Mouse (Mus musculus) R1 (cell line): ENCODE data around the gene Fstl3.

ENCODE experiments used
- DNase-seq: peaks from one replicate; pipeline ENCODE4 v3.0.0-alpha.2; 2018; ENCODE audit warnings: low read depth, low spot score

Gene Fstl3

GRCm38 (mm10) chr10:79808728-79809127, 31.7 kb downstream of the Fstl3 start:
- DNase-seq: no peak

- peak; percentile 78 for DNase-seq
These were observed 34.9 kb downstream of the Fstl3 start for GRCm38 (mm10) chr10:79811736-79812637.

GRCm38 (mm10) chr10:79814271-79814842, 37.3 kb downstream of the Fstl3 start:
- no peak for DNase-seq

GRCm38 (mm10) chr10:79815671-79816494, 38.8 kb downstream of the Fstl3 start:
- no peak for DNase-seq

- DNase-seq: no peak
These were observed 40.0 kb downstream of the Fstl3 start for GRCm38 (mm10) chr10:79817111-79817510.

GRCm38 (mm10) chr10:79818225-79818624, 41.2 kb downstream of the Fstl3 start:
- no peak for DNase-seq

GRCm38 (mm10) chr10:79819606-79820005, 42.5 kb downstream of the Fstl3 start:
- DNase-seq: no peak

- DNase-seq: no peak
These were observed 43.2 kb downstream of the Fstl3 start for GRCm38 (mm10) chr10:79820277-79820676.

GRCm38 (mm10) chr10:79820782-79821181, 43.7 kb downstream of the Fstl3 start, which contains the start of gene Misp:
Gene Misp (plus strand): TSS chr10:79820989.
- DNase-seq: peak; percentile 45

GRCm38 (mm10) chr10:79821731-79822130, 44.7 kb downstream of the Fstl3 start:
- DNase-seq: no peak

GRCm38 (mm10) chr10:79822372-79822771, 45.3 kb downstream of the Fstl3 start:
- no peak for DNase-seq

- DNase-seq: no peak
These were observed 45.9 kb downstream of the Fstl3 start for GRCm38 (mm10) chr10:79823011-79823410.

GRCm38 (mm10) chr10:79824413-79824812, 47.3 kb downstream of the Fstl3 start:
- no peak for DNase-seq

- DNase-seq: no peak
These were observed 54.5 kb downstream of the Fstl3 start for GRCm38 (mm10) chr10:79831583-79831982.
